Comparison of ENCODE assay signal across 19 mouse cellular contexts in genomic region chr4:10845848-10846247, GRCm38 (mm10).
"Had no signal": no experiment of that assay in that cellular context is flagged by ENCODE, and none has a peak within 500 bp of the region (broad histone marks: within the 10 kb centered on the region; RNA-seq: fewer than 3 reads in every experiment).

No protein-coding gene starts in this region.

- H3K9me3 ChIP-seq: liver, embryonic 13.5 days; megakaryocyte, embryonic 14.5 days; midbrain, embryonic 10.5 days; midbrain, embryonic 13.5 days; neural tube, embryonic 13.5 days; stomach, embryonic 15.5 days had no signal

- H3K27me3 ChIP-seq: liver, embryonic 13.5 days; midbrain, embryonic 13.5 days; neural tube, embryonic 13.5 days; stomach, embryonic 15.5 days had no signal

- ATAC-seq: inflammation-experienced regulatory T-cells, adult 6 months; intestine, embryonic 16.5 days; midbrain, embryonic 13.5 days; midbrain, embryonic 16.5 days had no signal

- H3K9ac ChIP-seq: liver, embryonic 13.5 days; midbrain, embryonic 13.5 days; neural tube, embryonic 13.5 days; stomach, embryonic 15.5 days had no signal

- H3K4me1 ChIP-seq: liver, embryonic 13.5 days; midbrain, embryonic 10.5 days; midbrain, embryonic 13.5 days; neural tube, embryonic 13.5 days; stomach, embryonic 15.5 days had no signal

- DNase-seq: layer of hippocampus, postnatal 36 days; liver, embryonic 13.5 days; lung, adult 2 months; lung, postnatal 10 days; lung, postnatal 36 days; retina, postnatal 1 day; right cerebral cortex, postnatal 25 days; spleen, adult 18-20 months; thymus, postnatal 25 days had no signal

- H3K4me3 ChIP-seq: left cerebral cortex, adult 2 months; liver, embryonic 13.5 days; megakaryocyte, embryonic 14.5 days; midbrain, embryonic 10.5 days; midbrain, embryonic 13.5 days; myocyte; neural tube, embryonic 13.5 days; stomach, embryonic 15.5 days had no signal

- H3K4me2 ChIP-seq: liver, embryonic 13.5 days; midbrain, embryonic 13.5 days; neural tube, embryonic 13.5 days; stomach, embryonic 15.5 days had no signal

- H3K36me3 ChIP-seq: liver, embryonic 13.5 days; midbrain, embryonic 10.5 days; midbrain, embryonic 13.5 days; neural tube, embryonic 13.5 days; stomach, embryonic 15.5 days had no signal

- H3K27ac ChIP-seq: left cerebral cortex, adult 2 months; liver, embryonic 13.5 days; midbrain, embryonic 10.5 days; midbrain, embryonic 13.5 days; neural tube, embryonic 13.5 days; stomach, embryonic 15.5 days had no signal
